Comparison of ENCODE assay signal across 8 mouse cellular contexts in the genomic region with DNA sequence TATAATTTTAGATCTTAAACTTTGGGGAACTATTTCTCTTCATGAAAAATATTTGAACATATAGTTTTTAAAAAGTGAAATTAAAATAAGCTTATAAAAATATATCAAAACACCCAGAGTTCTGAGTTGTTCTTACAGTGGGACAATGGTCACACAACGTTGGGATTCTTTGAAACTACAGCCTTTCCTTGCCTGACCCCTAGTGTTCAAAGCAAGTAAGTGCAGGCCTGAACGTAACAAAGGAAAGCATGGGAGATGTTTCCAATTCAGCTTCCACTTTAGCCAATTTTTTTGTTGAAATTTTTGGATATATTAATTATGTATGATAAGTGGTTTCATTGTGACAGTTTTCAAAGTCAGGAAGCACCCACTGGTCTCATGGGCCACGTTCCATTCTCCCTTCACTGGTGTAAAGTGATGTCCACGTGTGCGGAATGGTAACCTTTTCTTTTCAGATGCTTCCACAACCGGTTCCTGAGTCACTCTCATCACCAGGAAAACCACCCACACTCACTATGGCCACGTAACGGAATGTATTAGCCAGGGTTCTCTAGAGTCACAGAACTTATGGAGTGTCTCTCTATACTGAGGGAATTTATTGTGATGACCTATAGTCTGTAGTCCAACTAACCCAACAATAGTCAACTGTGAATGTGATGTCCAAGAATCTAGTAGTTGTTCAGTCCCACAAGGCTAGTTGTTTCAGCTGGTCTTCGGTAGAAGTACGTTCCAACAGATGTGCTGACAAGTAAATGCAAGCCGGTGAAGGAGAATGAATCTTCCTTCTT.
A peak's percentile ranks its signal among the peaks of the same experiment; 100 is the strongest.
DNase-seq lines count a peak whose midpoint lies in the region; ATAC-seq and TF ChIP-seq lines count a peak whose summit lies in the region.

No protein-coding gene starts in this region.

- no peaks in the 10 kb centered on the region for H3K36me3 ChIP-seq in lung, postnatal 0 days (ENCODE audit: insufficient read depth, low read length)
- no peaks in the 10 kb centered on the region for H3K36me3 ChIP-seq in neural tube, embryonic 15.5 days

- H3K4me2 ChIP-seq in lung, postnatal 0 days (replicated peaks; ENCODE audit: low read depth, low read length) = no peak overlapping the region
- no peak overlapping the region for H3K4me2 ChIP-seq in neural tube, embryonic 15.5 days

- no peaks in the 10 kb centered on the region for H3K27me3 ChIP-seq in lung, postnatal 0 days (replicated peaks; ENCODE audit: insufficient read depth, low read length)
- H3K27me3 ChIP-seq in neural tube, embryonic 15.5 days (replicated peaks) = no peaks in the 10 kb centered on the region

- no peaks in the 10 kb centered on the region for H3K9me3 ChIP-seq in lung, postnatal 0 days (ENCODE audit: low read length)
- H3K9me3 ChIP-seq in neural tube, embryonic 15.5 days (replicated peaks) = no peaks in the 10 kb centered on the region

- TF ChIP-seq EP300 in lung, postnatal 0 days (IDR thresholded peaks at IDR 0.05) = no peak

- 64% methylated on average over 11 of the region's 11 CpGs for WGBS in lung, postnatal 0 days
- 67% methylated on average over 11 of the region's 11 CpGs for WGBS in neural tube, embryonic 15.5 days

- DNase-seq in adrenal gland, postnatal 14 days = peak; percentile 15
- DNase-seq in adrenal gland, adult 18-20 months (ENCODE audit: low spot score in 2 of 2) = no peak
- peak; percentile 12 for DNase-seq in lung, postnatal 0 days (ENCODE audit: low spot score)
- DNase-seq in lung, postnatal 25 days (ENCODE audit: low spot score) = no peak
- DNase-seq in embryo, embryonic 11 days = peak; percentile 65
- peak; percentile 1 to 16 for DNase-seq in kidney, postnatal 36 days
- no peak for DNase-seq in thymus, postnatal 36 days

- no peak overlapping the region for H3K27ac ChIP-seq in lung, postnatal 0 days (ENCODE audit: low read length)
- no peak overlapping the region for H3K27ac ChIP-seq in neural tube, embryonic 15.5 days (replicated peaks)

- no peak overlapping the region for H3K4me3 ChIP-seq in lung, postnatal 0 days (ENCODE audit: low read depth, low read length)
- no peak overlapping the region for H3K4me3 ChIP-seq in neural tube, embryonic 15.5 days (replicated peaks)

- H3K4me1 ChIP-seq in lung, postnatal 0 days (ENCODE audit: insufficient read depth, low read depth, low read length) = no peaks in the 10 kb centered on the region
- H3K4me1 ChIP-seq in neural tube, embryonic 15.5 days = no peaks in the 10 kb centered on the region

- ATAC-seq in lung, postnatal 0 days = no peak
- ATAC-seq in neural tube, embryonic 15.5 days (ENCODE audit: low FRiP score) = peak; percentile 59; the same call in 1 of the 2 replicates

- no peak overlapping the region for H3K9ac ChIP-seq in lung, postnatal 0 days (replicated peaks; ENCODE audit: low read depth)
- H3K9ac ChIP-seq in neural tube, embryonic 15.5 days (replicated peaks) = no peak overlapping the region

- peak; percentile 83 for TF ChIP-seq CTCF in lung, postnatal 0 days (IDR thresholded peaks at IDR 0.05)

Comparison
In these comparisons a context has a peak if more than half of its experiments do, and no peak if none do; other contexts are left out.
1. DNase-seq: peak in adrenal gland, postnatal 14 days (single experiment), lung, postnatal 0 days (single experiment), embryo, embryonic 11 days (single experiment) and kidney, postnatal 36 days (2 of 2); none in adrenal gland, adult 18-20 months (0 of 2), lung, postnatal 25 days (single experiment) and thymus, postnatal 36 days (0 of 2).